Comparison of ENCODE assay signal across 8 mouse cellular contexts in genomic region chr10:64075944-64076343, GRCm38 (mm10). TPM values are rescaled to one million over a fixed set of nuclear protein-coding genes. Genes with fewer than 3 reads are reported as not detected.
DNase-seq lines count a peak whose midpoint lies in the region; ATAC-seq lines count a peak whose summit lies in the region.

No protein-coding gene starts in this region.

- ATAC-seq in lung, embryonic 15.5 days (ENCODE audit: borderline replicate concordance, extremely low read depth, low FRiP score, low TSS enrichment): 0 out of 2 replicates have a peak, but pooled peaks have one; percentile 73
- no peak for ATAC-seq in heart, embryonic 16.5 days (replicated peaks; ENCODE audit: extremely low read depth, insufficient read depth, low FRiP score)
- ATAC-seq in inflammation-experienced regulatory T-cells, adult 6 months: no peak
- ATAC-seq in activated CD4-positive, CD25-positive, alpha-beta regulatory T cell, adult 4 months: no peak

- 27% methylated on average over 5 of the region's 5 CpGs for WGBS in lung, embryonic 15.5 days
- 36% methylated on average over 5 of the region's 5 CpGs for WGBS in heart, embryonic 16.5 days

- H3K4me3 ChIP-seq in lung, embryonic 15.5 days: no peak overlapping the region
- no peak overlapping the region for H3K4me3 ChIP-seq in heart, embryonic 16.5 days (ENCODE audit: low read length)

- no peaks in the 10 kb centered on the region for H3K9me3 ChIP-seq in lung, embryonic 15.5 days
- H3K9me3 ChIP-seq in heart, embryonic 16.5 days (replicated peaks; ENCODE audit: control insufficient read depth, low read length): no peaks in the 10 kb centered on the region

- H3K27me3 ChIP-seq in lung, embryonic 15.5 days: no peaks in the 10 kb centered on the region
- no peaks in the 10 kb centered on the region for H3K27me3 ChIP-seq in heart, embryonic 16.5 days (ENCODE audit: control insufficient read depth, insufficient read depth, low read length)

- no peaks in the 10 kb centered on the region for H3K36me3 ChIP-seq in lung, embryonic 15.5 days
- no peaks in the 10 kb centered on the region for H3K36me3 ChIP-seq in heart, embryonic 16.5 days (ENCODE audit: control insufficient read depth, insufficient read depth)

- peak overlapping the region; percentile 28; the same call in 1 of the 2 replicates for H3K4me2 ChIP-seq in lung, embryonic 15.5 days
- peak overlapping the region; percentile 42; the same call in 1 of the 2 replicates for H3K4me2 ChIP-seq in heart, embryonic 16.5 days (ENCODE audit: low read depth, low read length)

- no peak overlapping the region for H3K9ac ChIP-seq in lung, embryonic 15.5 days
- H3K9ac ChIP-seq in heart, embryonic 16.5 days (ENCODE audit: low read length): no peak overlapping the region

- no peak for DNase-seq in lung, postnatal 25 days (ENCODE audit: low spot score)
- DNase-seq in cerebellum, adult 9-11 months: peak; percentile 64
- peak; percentile 13 for DNase-seq in lung, postnatal 36 days
- no peak for DNase-seq in embryo, embryonic 9.5 days (ENCODE audit: extremely low spot score)

- H3K27ac ChIP-seq in lung, embryonic 15.5 days: no peak overlapping the region
- H3K27ac ChIP-seq in heart, embryonic 16.5 days (ENCODE audit: low read length): no peak overlapping the region

- H3K4me1 ChIP-seq in lung, embryonic 15.5 days: no peaks in the 10 kb centered on the region; the same call in 1 of the 2 replicates
- H3K4me1 ChIP-seq in heart, embryonic 16.5 days (ENCODE audit: control insufficient read depth, insufficient read depth, low read length): peaks cover 18% of the 10 kb centered on the region

RNA-seq across cellular contexts. Expression of gene Lrrtm3, which starts 14.1 kb away (rescaled TPM):
- 1.8 and 3.1 TPM in 2 replicates for polyA plus RNA-seq in lung, embryonic 15.5 days (2015; fragmentation: Nextera tagmentation; extraction: Ambion mirVana)
- polyA plus RNA-seq in heart, embryonic 16.5 days (2015; fragmentation: Nextera tagmentation; extraction: Ambion mirVana): 1.7 and 2.2 TPM in 2 replicates
- under 1 TPM in 1 of 3 experiments, not detected in 2; 0.23 TPM for polyA plus RNA-seq in inflammation-experienced regulatory T-cells, adult 6 months (2017; shearing (Covaris generic))
- not detected for polyA plus RNA-seq in activated CD4-positive, CD25-positive, alpha-beta regulatory T cell, adult 4 months (2017; shearing (Covaris generic))

Comparison
In these comparisons a context has a peak if more than half of its experiments do, and no peak if none do; other contexts are left out.
1. DNase-seq: peak in cerebellum, adult 9-11 months (single experiment) and lung, postnatal 36 days (single experiment); none in lung, postnatal 25 days (single experiment) and embryo, embryonic 9.5 days (single experiment).